Mouse (Mus musculus) thymus, adult 2 months (tissue): ENCODE measurements around the gene Ndufaf3.

Experiments
- CTCF ChIP-seq: fragments of 200-500 bp; IDR thresholded peaks from 2 replicates; pipeline ENCODE4 v1.5.1; 2012; ENCODE audit warnings: mild to moderate bottlenecking, control low read depth, low read length, moderate library complexity, borderline replicate concordance; ENCODE audit not compliant: control insufficient read depth, poor library complexity, insufficient read depth; ENCODE audit errors: extremely low read depth
- POLR2A ChIP-seq: fragments of 200-500 bp; IDR thresholded peaks from 2 replicates; pipeline ENCODE4 v1.6.1; 2012; ENCODE audit warnings: mild to moderate bottlenecking, low read length, control low read depth, moderate library complexity; ENCODE audit not compliant: control insufficient read depth, poor library complexity, insufficient read depth; ENCODE audit errors: extremely low read depth

- TF ChIP-seq CTCF (no peak), POLR2A (peak; percentile 8; the same call in 1 of the 2 replicates)
These were observed 1.3 kb upstream of the Ndufaf3 start for GRCm38 (mm10) chr9:108568511-108568921.
